Mouse (Mus musculus) liver, postnatal 0 days (tissue): ENCODE results near the gene Mapt. TPM values are rescaled to one million over a fixed set of nuclear protein-coding genes. Genes with fewer than 3 reads are reported as not detected.
A peak's percentile ranks its signal among the peaks of the same experiment; 100 is the strongest.

ENCODE experiments used
- ATAC-seq: fragments of 200-750 bp; cut with Nextera tagmentation; 2 replicates; pipeline ENCODE4 v1.8.0; 2017; ENCODE audit warnings: mild to moderate bottlenecking, moderate library complexity
- DNase-seq: peaks from one replicate; pipeline ENCODE4 v3.0.0-alpha.2; 2016
- H3K27ac ChIP-seq: fragments of 300-500 bp; sonication (generic); 2 replicates; pipeline ENCODE4 v1.5.1; 2014; ENCODE audit warnings: antibody characterized with exemption, moderate library complexity, mild to moderate bottlenecking, low read depth
- H3K27me3 ChIP-seq: fragments of 300-500 bp; sonication (generic); 2 replicates; pipeline ENCODE4 v1.6.1; 2014; ENCODE audit warnings: low read length, control low read depth, mixed read lengths; ENCODE audit not compliant: insufficient read depth
- H3K36me3 ChIP-seq: fragments of 300-500 bp; sonication (generic); replicated peaks from 2 replicates; pipeline ENCODE4 v1.6.1; 2014; ENCODE audit warnings: mild to moderate bottlenecking, control low read depth, low read length, moderate library complexity, mixed read lengths; ENCODE audit not compliant: insufficient read depth
- H3K4me1 ChIP-seq: fragments of 300-500 bp; sonication (generic); 2 replicates; pipeline ENCODE4 v1.6.1; 2014; ENCODE audit warnings: antibody characterized with exemption, mild to moderate bottlenecking, control low read depth; ENCODE audit not compliant: insufficient read depth
- H3K4me2 ChIP-seq: fragments of 300-500 bp; sonication (generic); 2 replicates; pipeline ENCODE4 v1.6.1; 2014; ENCODE audit warnings: low read depth, mild to moderate bottlenecking, low read length, moderate library complexity, mixed read lengths
- H3K4me3 ChIP-seq: fragments of 300-500 bp; sonication (generic); 2 replicates; pipeline ENCODE4 v1.5.1; 2014; ENCODE audit warnings: low read depth, low read length
- H3K9ac ChIP-seq: fragments of 300-500 bp; sonication (generic); replicated peaks from 2 replicates; pipeline ENCODE4 v1.6.1; 2014; ENCODE audit warnings: mild to moderate bottlenecking, moderate library complexity
- H3K9me3 ChIP-seq: fragments of 300-500 bp; sonication (generic); 2 replicates; pipeline ENCODE4 v1.6.1; 2016; ENCODE audit warnings: mild to moderate bottlenecking, control low read depth, low read length, mixed read lengths
- CTCF ChIP-seq: sonication (generic); IDR thresholded peaks from 2 replicates; pipeline ENCODE4 v1.5.1; 2016; ENCODE audit warnings: antibody characterized with exemption, low read depth
- EP300 ChIP-seq: IDR thresholded peaks from 2 replicates; pipeline ENCODE4 v1.6.1; 2016; ENCODE audit warnings: antibody characterized with exemption, low read depth, mild to moderate bottlenecking
- WGBS: fragments of 180-500 bp; shearing (Covaris S2); extraction: QIAGEN DNeasy Blood & Tissue Kit; methylation state at CpG from one replicate; pipeline ENCODE4 v1.1.7; 2014; ENCODE audit not compliant: insufficient replicate concordance; 5-methylcytosine and 5-hydroxymethylcytosine counted together
- polyA plus RNA-seq: library from polyadenylated mRNA; unstranded; fragments of >200 nt; fragmentation: Nextera tagmentation; extraction: Ambion mirVana; gene quantifications from 2 replicates; pipeline ENCODE4 v1.2.1, GENCODE M21; 2015

Gene Mapt
- 0.28 and 0.33 TPM in 2 replicates for polyA plus RNA-seq

GRCm38 (mm10) chr11:104231041-104231911 lies at the start of gene Mapt:
Mapt (plus strand) TSS chr11:104231390.
- no peak within 1 kb of the TSS for H3K27ac ChIP-seq
- peak; percentile 86 for TF ChIP-seq CTCF
- no peak for TF ChIP-seq EP300
- WGBS: 1% methylated on average over 56 of the region's 94 CpGs

DNA sequence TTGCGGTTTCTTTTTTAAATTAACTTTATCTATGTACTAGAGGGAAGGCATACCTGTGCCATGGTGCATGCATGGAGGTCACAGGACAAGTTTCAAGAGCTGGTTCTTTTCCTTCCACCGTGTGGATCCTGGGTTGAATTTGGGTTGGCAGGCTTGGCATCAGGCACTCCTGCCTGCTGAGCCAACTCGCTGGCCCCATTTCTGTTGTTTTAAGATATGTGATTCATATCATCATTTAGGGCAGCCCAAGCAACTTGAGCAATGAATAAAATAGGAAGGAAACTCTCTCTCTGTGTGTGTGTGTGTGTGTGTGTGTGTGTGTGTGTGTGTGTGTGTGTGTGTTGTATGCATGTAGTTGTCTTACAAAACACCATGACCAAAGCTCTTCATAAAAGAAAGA lies 49.0 kb upstream of the Mapt start:
- Histone ChIP-seq H3K9me3 (no peaks in the 10 kb centered on the region), H3K27ac (no peak overlapping the region), H3K4me2 (no peak overlapping the region), H3K27me3 (no peaks in the 10 kb centered on the region), H3K9ac (no peak overlapping the region), H3K36me3 (no peaks in the 10 kb centered on the region), H3K4me3 (no peak overlapping the region), H3K4me1 (no peaks in the 10 kb centered on the region)
- ATAC-seq: no peak
- 63% methylated on average over 3 of the region's 3 CpGs for WGBS
- TF ChIP-seq EP300 (no peak), CTCF (no peak)
- no peak for DNase-seq

More at GRCm38 (mm10) chr11:104231041-104231911, at the start of gene Mapt:
- no peaks in the 10 kb centered on the region for H3K36me3 ChIP-seq
- peak; percentile 86 for DNase-seq
- H3K9me3 ChIP-seq: no peaks in the 10 kb centered on the region
- H3K4me3 ChIP-seq: peak within 1 kb of the TSS; percentile 59
- H3K4me1 ChIP-seq: peaks cover 16% of the 10 kb centered on the region
- peak; percentile 94 for ATAC-seq
- H3K27me3 ChIP-seq: peaks cover 56% of the 10 kb centered on the region
- H3K4me2 ChIP-seq: peak within 1 kb of the TSS; percentile 75
- H3K9ac ChIP-seq: peak within 1 kb of the TSS; percentile 43; the same call in 1 of the 2 replicates

DNA sequence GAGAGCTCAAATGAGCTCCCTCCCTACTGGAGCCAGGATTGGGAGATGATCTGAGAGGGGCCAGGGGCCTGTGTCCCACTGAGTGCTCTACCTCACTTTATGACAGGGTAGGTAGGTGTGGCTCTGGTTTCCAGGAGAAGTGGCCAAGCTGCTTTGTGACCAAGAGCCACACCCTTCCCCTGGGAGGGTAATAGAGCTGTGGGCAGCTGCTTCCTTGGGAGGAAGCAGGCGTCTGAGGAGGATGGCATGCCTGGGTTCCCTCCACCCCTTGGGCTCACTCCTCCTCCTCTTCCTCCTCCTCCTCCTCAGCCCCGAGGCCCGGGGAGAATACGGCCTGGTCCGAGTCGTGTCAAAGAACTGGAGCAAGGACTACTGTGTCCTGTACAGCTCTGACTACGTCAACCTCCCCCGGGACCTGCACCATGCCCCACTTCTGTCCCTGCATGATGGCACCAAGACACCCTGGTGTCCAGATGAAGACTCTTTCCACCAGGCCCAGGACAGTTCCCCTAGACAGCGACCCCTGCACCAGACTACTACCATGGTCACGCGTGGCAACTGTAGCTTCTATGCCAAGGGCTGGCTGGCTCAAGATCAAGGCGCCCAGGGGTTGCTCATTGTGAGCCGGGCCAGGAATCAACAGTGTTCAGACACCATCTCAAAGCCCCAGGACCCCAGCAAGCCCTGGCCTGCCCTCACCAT lies 44.9 kb upstream of the Mapt start, which contains the start of gene Sppl2c:
Sppl2c (plus strand) TSS at position 193 of the 702 bp plus-strand sequence.
- Histone ChIP-seq H3K36me3 (no peaks in the 10 kb centered on the region), H3K9ac (no peak within 1 kb of the TSS), H3K9me3 (no peaks in the 10 kb centered on the region), H3K27me3 (no peaks in the 10 kb centered on the region), H3K27ac (no peak within 1 kb of the TSS), H3K4me2 (no peak within 1 kb of the TSS), H3K4me1 (no peaks in the 10 kb centered on the region), H3K4me3 (no peak within 1 kb of the TSS)
- no peak for ATAC-seq
- DNase-seq: no peak
- WGBS: 67% methylated on average over 13 of the region's 13 CpGs
- TF ChIP-seq CTCF: no peak
- TF ChIP-seq EP300: no peak

DNA sequence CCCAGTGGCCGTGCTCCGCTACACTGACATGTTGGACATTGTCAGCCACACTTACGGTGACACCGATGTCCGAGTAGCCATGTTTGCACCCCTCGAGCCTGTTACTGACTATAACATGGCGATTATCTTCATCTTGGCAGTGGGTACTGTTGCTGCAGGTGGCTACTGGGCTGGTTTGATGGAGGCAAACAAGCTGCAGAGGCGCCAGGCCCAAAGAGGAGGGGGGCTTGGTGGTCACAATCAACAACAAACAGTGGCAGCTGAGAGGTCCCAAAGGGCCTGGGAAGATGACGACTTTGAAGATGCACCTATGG lies 44.4 kb upstream of the Mapt start:
- no peak overlapping the region for H3K9ac ChIP-seq
- no peaks in the 10 kb centered on the region for H3K27me3 ChIP-seq
- H3K4me1 ChIP-seq: no peaks in the 10 kb centered on the region
- no peak overlapping the region for H3K4me3 ChIP-seq
- H3K36me3 ChIP-seq: no peaks in the 10 kb centered on the region
- no peak for DNase-seq
- no peak overlapping the region for H3K4me2 ChIP-seq
- H3K9me3 ChIP-seq: no peaks in the 10 kb centered on the region
- no peak overlapping the region for H3K27ac ChIP-seq
- ATAC-seq: no peak
- TF ChIP-seq EP300 (no peak), CTCF (no peak)
- 82% methylated on average over 9 of the region's 9 CpGs for WGBS

- H3K4me3 ChIP-seq: no peak overlapping the region
- no peaks in the 10 kb centered on the region for H3K36me3 ChIP-seq
- DNase-seq (no peak), ATAC-seq (no peak)
- no peaks in the 10 kb centered on the region for H3K4me1 ChIP-seq
- H3K9ac ChIP-seq: no peak overlapping the region
- 82% methylated on average over 10 of the region's 10 CpGs for WGBS
- H3K9me3 ChIP-seq: no peaks in the 10 kb centered on the region
- TF ChIP-seq EP300 (no peak), CTCF (no peak)
- H3K27ac ChIP-seq: no peak overlapping the region
- H3K27me3 ChIP-seq: no peaks in the 10 kb centered on the region
- H3K4me2 ChIP-seq: no peak overlapping the region
These were observed 43.4 kb upstream of the Mapt start for GRCm38 (mm10) chr11:104187766-104188165.

GRCm38 (mm10) chr11:104190008-104190407 lies 41.2 kb upstream of the Mapt start:
- Histone ChIP-seq H3K36me3 (no peaks in the 10 kb centered on the region), H3K4me3 (no peak overlapping the region), H3K9ac (no peak overlapping the region), H3K27ac (no peak overlapping the region), H3K27me3 (no peaks in the 10 kb centered on the region), H3K4me1 (no peaks in the 10 kb centered on the region), H3K9me3 (no peaks in the 10 kb centered on the region), H3K4me2 (no peak overlapping the region)
- TF ChIP-seq EP300: no peak
- DNase-seq (no peak), ATAC-seq (no peak)
- 53% methylated on average over 2 of the region's 2 CpGs for WGBS
